Mouse (Mus musculus) embryonic facial prominence, embryonic 13.5 days (tissue): ENCODE measurements around the gene Marc2. TPM values are rescaled to one million over a fixed set of nuclear protein-coding genes. Genes with fewer than 3 reads are reported as not detected.
A peak's percentile ranks its signal among the peaks of the same experiment; 100 is the strongest.

Source experiments
- ATAC-seq: fragments of 200-750 bp; cut with Nextera tagmentation; 2 replicates; pipeline ENCODE4 v1.8.0; 2017; ENCODE audit warnings: low read depth; ENCODE audit not compliant: insufficient number of reproducible peaks, insufficient read depth, low FRiP score, low TSS enrichment
- H3K27ac ChIP-seq: fragments of 300-500 bp; sonication (generic); 2 replicates; pipeline ENCODE4 v1.5.1; 2015; ENCODE audit warnings: moderate library complexity, mild to moderate bottlenecking, inconsistent platforms
- H3K27me3 ChIP-seq: fragments of 300-500 bp; sonication (generic); 2 replicates; pipeline ENCODE4 v1.6.1; 2015; ENCODE audit warnings: mild to moderate bottlenecking, inconsistent platforms
- H3K36me3 ChIP-seq: fragments of 300-500 bp; sonication (generic); 2 replicates; pipeline ENCODE4 v1.6.1; 2015; ENCODE audit warnings: mild to moderate bottlenecking, inconsistent platforms
- H3K4me1 ChIP-seq: fragments of 300-500 bp; sonication (generic); 2 replicates; pipeline ENCODE4 v1.6.1; 2015; ENCODE audit warnings: inconsistent platforms
- H3K4me2 ChIP-seq: fragments of 300-500 bp; sonication (generic); 2 replicates; pipeline ENCODE4 v1.6.1; 2015; ENCODE audit warnings: moderate library complexity, mild to moderate bottlenecking, inconsistent platforms
- H3K4me3 ChIP-seq: fragments of 300-500 bp; sonication (generic); 2 replicates; pipeline ENCODE4 v1.5.1; 2015; ENCODE audit warnings: mild to moderate bottlenecking, inconsistent platforms
- H3K9ac ChIP-seq: fragments of 300-500 bp; sonication (generic); 2 replicates; pipeline ENCODE4 v1.6.1; 2015; ENCODE audit warnings: mild to moderate bottlenecking, inconsistent platforms
- H3K9me3 ChIP-seq: fragments of 300-500 bp; sonication (generic); 2 replicates; pipeline ENCODE4 v1.6.1; 2016; ENCODE audit warnings: inconsistent platforms
- WGBS: fragments of 180-500 bp; shearing (Covaris S2); methylation state at CpG from one replicate; pipeline ENCODE4 v1.1.7; 2015; ENCODE audit warnings: mixed read lengths; 5-methylcytosine and 5-hydroxymethylcytosine counted together
- polyA plus RNA-seq: library from polyadenylated mRNA; unstranded; fragments of >200 nt; fragmentation: Nextera tagmentation; extraction: Ambion mirVana; gene quantifications from 2 replicates; pipeline ENCODE4 v1.2.1, GENCODE M21; 2015

Gene Marc2
- polyA plus RNA-seq, 1 experiment from 2014 or later, result 164 TPM

- H3K4me1 ChIP-seq, result no peaks in the 10 kb centered on the region
- 21% methylated on average over 27 of the region's 27 CpGs for WGBS
- no peak overlapping the region for H3K27ac ChIP-seq
- H3K4me3 ChIP-seq, result no peak overlapping the region
- H3K9ac ChIP-seq, result no peak overlapping the region; the same call in 1 of the 2 replicates
- H3K36me3 ChIP-seq, result no peaks in the 10 kb centered on the region
- H3K4me2 ChIP-seq, result 0 out of 2 replicates have a peak overlapping the region, but pooled peaks have one; percentile 11
- ATAC-seq, result no peak
- peaks cover 17% of the 10 kb centered on the region for H3K27me3 ChIP-seq
- no peaks in the 10 kb centered on the region for H3K9me3 ChIP-seq
Observed at GRCm38 (mm10) chr1:184793163-184793876, 52.9 kb downstream of the Marc2 start.

- WGBS, result 8% methylated on average over 2 of the region's 2 CpGs
- no peaks in the 10 kb centered on the region for H3K36me3 ChIP-seq
- no peak overlapping the region for H3K4me2 ChIP-seq
- no peaks in the 10 kb centered on the region for H3K4me1 ChIP-seq
- H3K27me3 ChIP-seq, result peaks cover 17% of the 10 kb centered on the region
- H3K27ac ChIP-seq, result no peak overlapping the region
- H3K9me3 ChIP-seq, result no peaks in the 10 kb centered on the region
- no peak overlapping the region for H3K4me3 ChIP-seq
- no peak overlapping the region for H3K9ac ChIP-seq
- ATAC-seq, result no peak
Observed at GRCm38 (mm10) chr1:184791109-184791508, 55.1 kb downstream of the Marc2 start.

- H3K27ac ChIP-seq, result no peak overlapping the region
- H3K4me3 ChIP-seq, result no peak overlapping the region
- H3K9ac ChIP-seq, result no peak overlapping the region
- no peak for ATAC-seq
- H3K4me2 ChIP-seq, result no peak overlapping the region
- WGBS, result 68% methylated on average over 13 of the region's 13 CpGs
- no peaks in the 10 kb centered on the region for H3K27me3 ChIP-seq
- no peaks in the 10 kb centered on the region for H3K4me1 ChIP-seq
- H3K9me3 ChIP-seq, result no peaks in the 10 kb centered on the region
- no peaks in the 10 kb centered on the region for H3K36me3 ChIP-seq
Observed at GRCm38 (mm10) chr1:184786376-184787151, 59.7 kb downstream of the Marc2 start.

GRCm38 (mm10) chr1:184783641-184784040 is 62.6 kb downstream of the Marc2 start:
- Histone ChIP-seq H3K4me3 (no peak overlapping the region), H3K4me2 (no peak overlapping the region), H3K27ac (no peak overlapping the region), H3K9me3 (no peaks in the 10 kb centered on the region), H3K27me3 (no peaks in the 10 kb centered on the region), H3K36me3 (no peaks in the 10 kb centered on the region), H3K4me1 (no peaks in the 10 kb centered on the region), H3K9ac (no peak overlapping the region)
- 72% methylated on average over 4 of the region's 4 CpGs for WGBS
- no peak for ATAC-seq

GRCm38 (mm10) chr1:184782161-184782513 is 64.1 kb downstream of the Marc2 start:
- Histone ChIP-seq H3K4me2 (no peak overlapping the region), H3K27ac (no peak overlapping the region), H3K36me3 (no peaks in the 10 kb centered on the region), H3K4me3 (no peak overlapping the region), H3K9ac (no peak overlapping the region), H3K9me3 (no peaks in the 10 kb centered on the region), H3K27me3 (peaks cover 6% of the 10 kb centered on the region), H3K4me1 (no peaks in the 10 kb centered on the region)
- ATAC-seq, result no peak
- 74% methylated on average over 14 of the region's 14 CpGs for WGBS

- WGBS, result 70% methylated on average over 10 of the region's 10 CpGs
- no peak overlapping the region for H3K4me2 ChIP-seq
- H3K27ac ChIP-seq, result no peak overlapping the region
- H3K27me3 ChIP-seq, result peaks cover 12% of the 10 kb centered on the region
- ATAC-seq, result no peak
- H3K4me1 ChIP-seq, result no peaks in the 10 kb centered on the region
- H3K9ac ChIP-seq, result no peak overlapping the region
- no peak overlapping the region for H3K4me3 ChIP-seq
- no peaks in the 10 kb centered on the region for H3K36me3 ChIP-seq
- no peaks in the 10 kb centered on the region for H3K9me3 ChIP-seq
Observed at GRCm38 (mm10) chr1:184781286-184782160, 64.7 kb downstream of the Marc2 start.

- Histone ChIP-seq H3K4me2 (no peak overlapping the region), H3K4me3 (no peak overlapping the region), H3K27ac (no peak overlapping the region), H3K36me3 (no peaks in the 10 kb centered on the region), H3K9me3 (no peaks in the 10 kb centered on the region), H3K27me3 (peaks cover 35% of the 10 kb centered on the region), H3K4me1 (no peaks in the 10 kb centered on the region), H3K9ac (no peak overlapping the region)
- no peak for ATAC-seq
- 76% methylated on average over 6 of the region's 6 CpGs for WGBS
Observed at GRCm38 (mm10) chr1:184778157-184778556, 68.1 kb downstream of the Marc2 start.

GRCm38 (mm10) chr1:184777061-184777795 is 69.0 kb downstream of the Marc2 start:
- no peak overlapping the region for H3K9ac ChIP-seq
- no peak for ATAC-seq
- WGBS, result 31% methylated on average over 22 of the region's 22 CpGs

GRCm38 (mm10) chr1:184775289-184775688 is 71.0 kb downstream of the Marc2 start:
- Histone ChIP-seq H3K36me3 (no peaks in the 10 kb centered on the region), H3K27me3 (peaks cover 42% of the 10 kb centered on the region), H3K4me1 (peaks cover 9% of the 10 kb centered on the region), H3K4me3 (no peak overlapping the region), H3K9me3 (no peaks in the 10 kb centered on the region), H3K4me2 (no peak overlapping the region), H3K9ac (no peak overlapping the region), H3K27ac (no peak overlapping the region)
- WGBS, result 43% methylated on average over 9 of the region's 9 CpGs
- ATAC-seq, result no peak

More at GRCm38 (mm10) chr1:184777061-184777795, 69.0 kb downstream of the Marc2 start:
- H3K4me3 ChIP-seq, result no peak overlapping the region
- H3K4me1 ChIP-seq, result 0 out of 2 replicates have a peak, but pooled peaks cover under 1% of the 10 kb centered on the region
- H3K9me3 ChIP-seq, result no peaks in the 10 kb centered on the region
- H3K4me2 ChIP-seq, result no peak overlapping the region
- no peak overlapping the region for H3K27ac ChIP-seq
- peaks cover 35% of the 10 kb centered on the region for H3K27me3 ChIP-seq
- no peaks in the 10 kb centered on the region for H3K36me3 ChIP-seq

GRCm38 (mm10) chr1:184771891-184772249 is 74.4 kb downstream of the Marc2 start:
- peaks cover 33% of the 10 kb centered on the region for H3K27me3 ChIP-seq
- no peaks in the 10 kb centered on the region for H3K9me3 ChIP-seq
- 9% methylated on average over 9 of the region's 9 CpGs for WGBS
- no peak overlapping the region for H3K27ac ChIP-seq
- ATAC-seq, result no peak
- H3K9ac ChIP-seq, result no peak overlapping the region
- peaks cover 9% of the 10 kb centered on the region for H3K4me1 ChIP-seq
- H3K4me3 ChIP-seq, result peak overlapping the region; percentile 20
- H3K36me3 ChIP-seq, result no peaks in the 10 kb centered on the region
- peak overlapping the region; percentile 47 for H3K4me2 ChIP-seq
